Mouse (Mus musculus) granulocyte monocyte progenitor cell, adult 5-6 weeks (primary cell): ENCODE data around the gene Gm21885. TPM values are rescaled to one million over a fixed set of nuclear protein-coding genes. Genes with fewer than 3 reads are reported as not detected.
A peak's percentile ranks its signal among the peaks of the same experiment; 100 is the strongest.

Source experiments
- ATAC-seq: replicated peaks from 2 replicates; pipeline ENCODE4 v1.8.0; 2016; ENCODE audit warnings: mild to moderate bottlenecking, moderate TSS enrichment, inconsistent platforms; ENCODE audit not compliant: poor library complexity, severe bottlenecking
- total RNA-seq, 2 experiments: library from RNA; stranded (forward) in 1 of 2; stranded (reverse) in 1 of 2; fragments of 200-712, 200-1000 nt in 1 of 2; fragments of >200 nt in 1 of 2; fragmentation: Nextera tagmentation in 1 of 2; gene quantifications; 2 replicates each; pipeline ENCODE4 v1.2.3; 2014 to 2017

The Gm21885 gene
- total RNA-seq, 2 experiments from 2014 or later: not detected

- ATAC-seq: no peak
These were observed 34.9 kb downstream of the Gm21885 start for GRCm38 (mm10) chr11:94316528-94316927.

GRCm38 (mm10) chr11:94317014-94317413 is 35.3 kb downstream of the Gm21885 start:
- ATAC-seq: no peak

GRCm38 (mm10) chr11:94317515-94317914 is 35.8 kb downstream of the Gm21885 start:
- ATAC-seq: peak; percentile 18; the same call in 1 of the 2 replicates

GRCm38 (mm10) chr11:94318056-94318455 is 36.4 kb downstream of the Gm21885 start:
- no peak for ATAC-seq

GRCm38 (mm10) chr11:94320969-94321930 is 39.6 kb downstream of the Gm21885 start:
- peak; percentile 55 for ATAC-seq

- ATAC-seq: peak; percentile 89
These were observed 40.3 kb downstream of the Gm21885 start, which contains the start of gene Luc7l3 for GRCm38 (mm10) chr11:94321931-94322400. TSS of gene Luc7l3 (minus strand) at chr11:94321988.

GRCm38 (mm10) chr11:94322636-94323035 is 41.0 kb downstream of the Gm21885 start:
- ATAC-seq: no peak

- ATAC-seq: no peak
These were observed 41.7 kb downstream of the Gm21885 start for GRCm38 (mm10) chr11:94323271-94323925.

- no peak for ATAC-seq
These were observed 42.9 kb downstream of the Gm21885 start for GRCm38 (mm10) chr11:94324618-94325017.

- no peak for ATAC-seq
These were observed 45.3 kb downstream of the Gm21885 start for GRCm38 (mm10) chr11:94326961-94327411.

GRCm38 (mm10) chr11:94327693-94328643 is 46.3 kb downstream of the Gm21885 start, which contains the start of gene Ankrd40:
TSS of gene Ankrd40 (plus strand) at chr11:94328001.
- ATAC-seq: peak; percentile 91

GRCm38 (mm10) chr11:94328644-94329025 is 47.0 kb downstream of the Gm21885 start:
- no peak for ATAC-seq

- peak; percentile 36; the same call in 1 of the 2 replicates for ATAC-seq
These were observed 47.7 kb downstream of the Gm21885 start for GRCm38 (mm10) chr11:94329270-94329891.

- ATAC-seq: no peak
These were observed 48.5 kb downstream of the Gm21885 start for GRCm38 (mm10) chr11:94330211-94330610.

- no peak for ATAC-seq
These were observed 51.1 kb downstream of the Gm21885 start for GRCm38 (mm10) chr11:94332726-94333125.

GRCm38 (mm10) chr11:94334386-94334968 is 52.8 kb downstream of the Gm21885 start:
- ATAC-seq: no peak
